Mouse (Mus musculus): ENCODE data around the gene Tma7.

The Tma7 gene

GRCm38 (mm10) chr9:109040906-109041305 is 41.5 kb downstream of the Tma7 start:
- no peak for DNase-seq (ENCODE audit: low spot score)

DNA sequence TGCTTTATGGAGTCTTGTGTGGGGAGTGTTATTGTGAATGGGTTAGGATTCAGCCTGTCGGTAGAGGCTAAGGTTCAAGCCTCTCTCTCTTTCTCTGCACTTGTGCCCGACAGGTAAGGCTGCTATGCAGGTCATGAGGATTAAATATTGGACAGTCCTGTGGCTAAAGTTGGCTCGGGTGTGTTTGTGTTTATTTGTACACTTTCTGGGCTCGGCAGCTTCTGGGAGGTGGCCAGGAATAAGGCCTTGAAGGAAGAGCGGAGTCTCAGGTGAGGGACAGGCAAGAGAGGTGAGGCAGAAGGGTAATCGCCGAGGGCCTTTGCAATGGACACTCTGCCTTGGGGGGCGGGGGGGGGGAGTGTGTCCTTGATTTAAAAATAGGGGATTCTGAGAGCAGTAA is 42.2 kb downstream of the Tma7 start:
- no peak for DNase-seq (ENCODE audit: low spot score)

- DNase-seq (ENCODE audit: low spot score) = no peak
Measured at GRCm38 (mm10) chr9:109039681-109040080, 42.7 kb downstream of the Tma7 start.

DNA sequence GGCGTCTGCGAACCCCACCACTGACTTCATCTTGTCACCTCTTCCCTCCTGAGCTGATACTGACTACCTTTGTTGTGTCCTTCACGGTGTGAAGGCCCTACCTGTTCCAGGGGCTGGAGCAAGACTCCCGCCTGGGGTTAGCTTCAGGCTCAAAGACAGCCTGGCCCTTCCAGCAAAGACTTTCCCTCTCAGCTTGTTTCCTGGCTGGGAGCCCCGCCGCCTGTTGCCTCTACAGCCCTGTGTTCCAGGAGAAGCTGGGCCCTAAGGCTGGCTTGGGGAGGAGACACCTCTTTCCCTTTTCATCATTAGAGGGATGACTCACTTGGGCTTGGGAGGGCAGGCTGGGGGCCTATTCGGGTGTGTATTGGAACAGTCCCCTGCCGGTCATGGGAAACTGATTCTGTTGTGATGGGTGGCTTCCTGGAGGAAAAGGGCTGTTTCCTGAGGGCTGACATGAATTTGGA is 43.5 kb downstream of the Tma7 start:
- DNase-seq (ENCODE audit: low spot score) = no peak

DNA sequence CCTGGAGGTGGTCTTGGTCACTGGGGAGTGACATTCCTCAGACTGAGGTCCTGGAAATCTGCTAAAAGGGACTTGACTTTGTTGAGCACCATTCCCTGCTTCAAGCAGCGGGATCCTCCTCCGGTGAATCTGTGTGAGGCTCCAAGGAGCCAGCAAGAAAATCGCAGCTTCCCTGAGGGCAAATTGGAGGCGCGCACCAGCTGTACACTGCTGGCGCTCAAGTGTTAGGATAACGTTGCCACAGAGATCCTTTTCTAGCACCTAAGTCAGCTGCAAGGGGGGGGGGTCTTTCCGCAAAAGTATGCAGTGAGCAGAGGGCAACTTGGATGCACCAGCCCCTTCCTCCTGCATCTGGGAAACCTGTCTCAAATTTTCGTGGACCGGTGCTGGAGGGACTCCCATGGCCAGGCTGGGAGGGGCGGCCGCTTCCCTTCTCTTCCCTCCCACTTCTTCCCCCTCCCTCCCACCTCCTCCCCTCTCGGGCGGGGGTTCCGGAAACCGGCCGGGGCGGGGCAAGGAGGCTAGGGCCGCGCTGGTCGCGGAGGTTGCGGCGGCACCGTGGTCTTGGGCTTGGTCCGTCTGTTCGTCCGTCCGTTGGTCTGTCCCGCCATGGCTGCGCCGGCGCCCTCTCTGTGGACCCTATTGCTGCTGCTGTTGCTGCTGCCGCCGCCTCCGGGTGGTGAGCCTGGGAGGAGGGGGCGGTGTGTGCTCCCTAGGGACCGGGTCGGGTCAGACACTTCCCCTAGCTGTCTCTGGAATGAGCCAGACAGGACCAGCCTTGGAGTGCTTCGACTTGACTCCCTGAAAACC is 44.1 kb downstream of the Tma7 start, which contains the start of gene Shisa5:
Gene Shisa5 (plus strand): TSS at position 480 of the 810 bp plus-strand sequence.
- DNase-seq (ENCODE audit: low spot score) = no peak

GRCm38 (mm10) chr9:109032435-109032834 is 50.0 kb downstream of the Tma7 start:
- no peak for DNase-seq (ENCODE audit: low spot score)

DNA sequence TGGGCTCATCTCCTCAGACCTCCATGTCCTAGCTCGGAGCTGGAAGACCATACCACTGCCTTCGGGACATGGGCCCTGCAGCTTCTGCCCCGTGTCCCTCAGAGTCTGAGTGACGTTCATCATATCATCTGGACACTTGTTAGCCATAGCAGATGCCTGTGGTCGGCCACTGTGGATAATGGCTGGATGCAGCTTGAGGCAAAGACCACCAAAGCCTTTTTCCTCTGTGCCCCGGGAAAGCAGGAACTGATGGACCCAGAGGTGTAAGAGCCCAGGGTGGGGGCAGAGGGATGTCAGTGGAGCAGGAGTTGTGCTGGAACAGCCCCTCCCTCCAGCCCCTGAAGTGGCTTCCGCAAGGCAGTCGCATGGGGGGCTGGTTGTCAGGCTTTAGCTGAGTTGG is 50.7 kb downstream of the Tma7 start:
- no peak for DNase-seq (ENCODE audit: low spot score)

GRCm38 (mm10) chr9:109031001-109031400 is 51.4 kb downstream of the Tma7 start:
- no peak for DNase-seq (ENCODE audit: low spot score)

- DNase-seq (ENCODE audit: low spot score) = no peak
Measured at GRCm38 (mm10) chr9:109030312-109030711, 52.1 kb downstream of the Tma7 start.

DNA sequence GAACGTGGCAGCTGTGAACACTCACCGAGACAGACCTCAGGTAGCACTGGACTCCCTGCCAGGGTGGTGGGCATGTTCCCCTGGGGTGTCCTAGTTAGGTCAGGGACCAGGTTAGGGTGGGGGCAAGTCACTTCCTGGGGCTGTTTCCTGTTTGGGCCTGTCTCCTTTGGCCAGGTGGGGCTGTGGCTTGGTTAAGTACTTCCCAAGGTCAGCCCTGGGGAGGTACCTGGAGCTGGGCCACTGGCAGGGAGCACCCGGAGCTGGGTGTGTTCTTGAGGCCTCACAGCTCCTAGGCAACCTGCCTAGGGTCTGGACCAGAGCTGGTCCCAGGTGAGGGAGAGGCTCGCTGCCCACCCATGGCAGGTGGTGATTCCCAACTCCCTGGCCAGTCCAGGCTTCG is 53.5 kb downstream of the Tma7 start:
- DNase-seq (ENCODE audit: low spot score) = no peak

DNA sequence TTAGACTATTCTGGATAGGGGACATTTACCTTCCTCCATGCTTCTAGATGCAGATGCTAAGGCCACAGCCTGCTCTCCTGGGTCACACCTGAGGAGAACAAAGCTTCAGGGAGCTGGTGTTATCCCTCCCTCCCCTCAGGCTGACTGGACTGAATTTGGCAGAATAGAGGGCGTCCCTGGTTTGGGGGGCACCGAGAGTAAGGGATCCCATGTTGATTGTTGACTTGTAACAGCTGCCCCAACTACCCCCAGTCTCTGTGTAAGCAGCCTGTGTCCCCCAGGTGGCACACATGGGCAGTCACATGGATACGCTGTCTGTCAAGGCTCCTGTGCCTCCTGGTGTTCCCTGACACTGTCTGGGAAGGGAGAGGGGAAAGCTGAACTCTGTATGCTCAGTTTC is 54.0 kb downstream of the Tma7 start:
- no peak for DNase-seq (ENCODE audit: low spot score)

DNA sequence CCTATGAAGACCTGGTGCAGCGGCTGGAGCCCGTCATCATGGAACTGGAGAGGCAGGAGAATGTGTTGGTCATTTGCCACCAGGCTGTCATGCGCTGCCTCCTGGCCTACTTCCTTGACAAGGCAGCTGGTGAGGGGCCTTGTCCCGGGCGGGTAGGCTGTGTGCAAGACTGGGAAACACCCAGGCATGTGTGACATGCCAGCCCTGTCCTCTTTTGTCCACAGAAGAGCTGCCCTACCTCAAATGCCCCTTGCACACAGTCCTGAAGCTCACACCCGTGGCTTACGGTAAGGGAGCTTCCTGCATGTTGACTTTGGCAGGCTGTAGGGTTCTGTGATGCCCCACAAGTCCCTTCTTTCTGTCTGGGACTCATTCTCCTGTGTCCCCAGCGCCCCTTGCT is 54.9 kb downstream of the Tma7 start:
- DNase-seq (ENCODE audit: low spot score) = no peak
